Comparison of ENCODE assay signal across 8 mouse cellular contexts in the genomic region with DNA sequence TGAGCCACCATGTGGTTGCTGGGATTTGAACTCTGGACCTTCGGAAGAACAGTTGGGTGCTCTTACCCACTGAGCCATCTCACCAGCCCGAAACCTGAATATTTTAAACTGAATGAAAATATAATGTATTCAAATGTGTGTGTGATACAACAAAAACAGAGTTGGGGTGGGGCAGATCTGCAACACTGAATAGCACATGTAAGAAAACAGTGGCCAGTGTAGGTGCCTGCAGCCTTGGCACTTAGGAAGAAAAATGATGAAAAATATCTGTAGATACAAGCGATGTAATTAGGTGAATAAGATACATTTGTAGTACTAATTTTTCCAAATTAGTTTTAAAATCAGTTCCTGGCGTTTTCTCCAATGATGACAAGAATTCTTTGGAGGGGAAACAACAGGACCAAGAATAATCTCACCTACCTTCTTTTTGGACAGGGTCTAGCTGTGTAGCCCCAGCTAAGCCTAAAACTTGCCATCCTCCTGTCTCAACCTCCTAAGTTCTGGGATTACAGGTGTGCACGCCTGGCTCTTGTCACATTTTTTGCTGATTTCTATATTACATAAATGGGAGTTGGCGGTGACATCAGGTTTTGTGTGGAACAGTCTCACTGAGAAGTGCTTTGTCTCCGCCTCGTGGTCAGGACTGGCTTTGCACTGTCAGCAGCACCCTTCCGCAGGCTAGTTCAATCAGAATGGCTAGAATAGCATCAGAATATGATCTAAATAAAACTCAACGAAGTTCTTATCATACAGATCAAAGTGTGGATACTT. TPM values are rescaled to one million over a fixed set of nuclear protein-coding genes. Genes with fewer than 3 reads are reported as not detected.
A peak's percentile ranks its signal among the peaks of the same experiment; 100 is the strongest.
DNase-seq lines count a peak whose midpoint lies in the region; ATAC-seq lines count a peak whose summit lies in the region.

No protein-coding gene starts in this region.

- peaks cover 9% of the 10 kb centered on the region; the same call in 1 of the 2 replicates for H3K36me3 ChIP-seq in heart, embryonic 11.5 days (ENCODE audit: control insufficient read depth, insufficient read depth, low read length)
- peaks cover 12% of the 10 kb centered on the region for H3K36me3 ChIP-seq in limb, embryonic 13.5 days

- ATAC-seq in heart, embryonic 11.5 days (replicated peaks; ENCODE audit: insufficient number of reproducible peaks, low FRiP score, low TSS enrichment) = no peak
- peak; percentile 94 for ATAC-seq in granulocyte monocyte progenitor cell, adult 5-6 weeks (replicated peaks; ENCODE audit: poor library complexity, severe bottlenecking)
- peak; percentile 69 for ATAC-seq in limb, embryonic 13.5 days (ENCODE audit: low FRiP score, low read depth)

- H3K27me3 ChIP-seq in heart, embryonic 11.5 days (ENCODE audit: control insufficient read depth, insufficient read depth, low read length) = no peaks in the 10 kb centered on the region
- H3K27me3 ChIP-seq in limb, embryonic 13.5 days = no peaks in the 10 kb centered on the region

- no peaks in the 10 kb centered on the region for H3K9me3 ChIP-seq in heart, embryonic 11.5 days (replicated peaks; ENCODE audit: control insufficient read depth, low read length)
- no peaks in the 10 kb centered on the region for H3K9me3 ChIP-seq in limb, embryonic 13.5 days

- H3K27ac ChIP-seq in heart, embryonic 11.5 days (ENCODE audit: low read depth, low read length) = no peak overlapping the region
- no peak overlapping the region for H3K27ac ChIP-seq in limb, embryonic 13.5 days

- H3K4me1 ChIP-seq in heart, embryonic 11.5 days (ENCODE audit: control insufficient read depth, insufficient read depth, low read length) = peaks cover 5% of the 10 kb centered on the region; the same call in 1 of the 2 replicates
- H3K4me1 ChIP-seq in limb, embryonic 13.5 days = no peaks in the 10 kb centered on the region

- peak; percentile 95 for DNase-seq in heart, adult 11 months
- DNase-seq in embryo, embryonic 11 days = peak; percentile 88
- peak; percentile 72 to 89 for DNase-seq in kidney, adult 8-10 months
- peak; percentile 13 to 49 for DNase-seq in monocyte, adult 2 months (ENCODE audit: low read depth in 1 of 2, low spot score in 2 of 2)
- peak; percentile 90 to 96 for DNase-seq in spleen, postnatal 10 days (ENCODE audit: low spot score in 2 of 2)

- H3K9ac ChIP-seq in heart, embryonic 11.5 days (ENCODE audit: low read depth, low read length) = no peak overlapping the region
- H3K9ac ChIP-seq in limb, embryonic 13.5 days = no peak overlapping the region

- H3K4me2 ChIP-seq in heart, embryonic 11.5 days = no peak overlapping the region
- H3K4me2 ChIP-seq in limb, embryonic 13.5 days (replicated peaks) = no peak overlapping the region

- 31% methylated on average over 10 of the region's 10 CpGs for WGBS in heart, embryonic 11.5 days (ENCODE audit: insufficient replicate concordance)
- WGBS in limb, embryonic 13.5 days = 32% methylated on average over 10 of the region's 10 CpGs

- H3K4me3 ChIP-seq in heart, embryonic 11.5 days (ENCODE audit: low read depth, low read length) = no peak overlapping the region
- H3K4me3 ChIP-seq in limb, embryonic 13.5 days = no peak overlapping the region

RNA-seq across cellular contexts. Expression of a gene that starts 57.1 kb away (rescaled TPM):
- polyA plus RNA-seq in heart, embryonic 11.5 days (2014; fragmentation: Nextera tagmentation; extraction: Ambion mirVana) = 4.3 and 4.4 TPM in 2 replicates
- 0.56 TPM in 1 of 2 replicates, not detected in the other for total RNA-seq in granulocyte monocyte progenitor cell, adult 5-6 weeks (2014; fragmentation: Nextera tagmentation)
- total RNA-seq in granulocyte monocyte progenitor cell, adult 5-6 weeks (2017) = 0.10 TPM in 1 of 2 replicates, not detected in the other
- 1.0 and 1.5 TPM in 2 replicates for polyA plus RNA-seq in limb, embryonic 13.5 days (2015; fragmentation: Nextera tagmentation; extraction: Ambion mirVana)

RNA-seq across cellular contexts. Expression of a gene that starts 58.2 kb away (rescaled TPM):
- polyA plus RNA-seq in heart, embryonic 11.5 days (2014; fragmentation: Nextera tagmentation; extraction: Ambion mirVana) = 89.6 and 96.3 TPM in 2 replicates
- total RNA-seq in granulocyte monocyte progenitor cell, adult 5-6 weeks (2014; fragmentation: Nextera tagmentation) = 63.3 and 80.4 TPM in 2 replicates
- total RNA-seq in granulocyte monocyte progenitor cell, adult 5-6 weeks (2017) = 48.1 and 64.0 TPM in 2 replicates
- polyA plus RNA-seq in limb, embryonic 13.5 days (2015; fragmentation: Nextera tagmentation; extraction: Ambion mirVana) = 109 and 112 TPM in 2 replicates

Comparison
In these comparisons a context has a peak if more than half of its experiments do, and no peak if none do; other contexts are left out.
1. DNase-seq: peak in every context shown above with its lines; median percentile 95 in heart, adult 11 months; 93 in spleen, postnatal 10 days; 88 in embryo, embryonic 11 days; 80 in kidney, adult 8-10 months; 31 in monocyte, adult 2 months.